Mouse (Mus musculus) embryonic stem cell, embryonic (primary cell): ENCODE results near the gene Midn.

Experiments
- CTCF ChIA-PET, 4 experiments: fragments of 300-600 bp in 2 of 4; fragments of 350-600 bp in 2 of 4; sonication (Branson Sonifier 250); formaldehyde crosslinking; loops; one replicate each; lab custom pipeline; 2022; ENCODE audit warnings: inconsistent platforms in 2 of 4; lab: Charles Lee
- POLR2A ChIA-PET, 4 experiments: fragments of 300-600 bp in 2 of 4; fragments of 350-600 bp in 2 of 4; sonication (Branson Sonifier 250); formaldehyde crosslinking; loops; one replicate each; lab custom pipeline; 2022; ENCODE audit warnings: antibody characterized with exemption in 4 of 4, inconsistent platforms in 1 of 4; lab: Charles Lee

Gene Midn

DNA sequence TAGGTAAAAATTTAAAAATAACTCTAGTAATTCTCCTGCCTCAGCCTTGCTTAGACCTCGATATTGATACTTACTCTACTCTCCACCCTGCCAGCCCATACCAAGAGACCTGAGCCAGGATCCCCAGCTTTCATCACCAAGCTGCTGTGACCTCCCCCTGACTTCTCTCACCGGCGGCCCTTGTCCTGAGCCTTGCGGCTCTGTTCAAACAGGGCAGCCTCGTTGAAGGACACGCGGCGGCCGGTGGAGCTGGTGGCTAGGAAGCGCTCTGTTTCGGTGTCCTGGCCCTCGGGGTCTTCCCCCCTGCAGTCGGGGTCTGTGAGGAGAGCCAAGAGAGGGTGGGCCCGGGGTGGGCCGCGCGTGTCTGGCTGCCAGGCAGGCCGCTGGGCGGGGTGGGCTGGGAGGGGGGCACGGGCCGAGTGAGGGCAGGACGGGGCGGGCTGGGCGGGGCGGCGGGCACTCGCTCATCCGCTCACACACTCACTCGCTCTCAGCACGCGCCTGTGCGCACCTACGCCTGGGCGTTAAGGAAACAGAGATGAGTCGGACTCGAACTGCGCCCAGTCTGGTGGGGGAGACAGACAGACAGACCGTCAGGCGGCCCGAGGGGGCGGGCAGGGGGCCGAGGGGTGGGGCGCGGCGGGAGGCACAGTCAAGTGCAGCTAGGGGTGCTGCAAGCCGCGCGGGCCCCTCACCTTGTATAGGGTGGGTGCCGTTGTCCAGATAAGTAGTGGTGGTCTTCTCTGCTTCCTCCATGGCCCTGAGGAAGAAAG, 11.7 kb upstream of the Midn start:
- ChIA-PET POLR2A (interaction anchor here in 3 of 4 experiments (0.6 to 2.4 kb wide), 18 partner anchors 8 to 568 kb away, joined by 3 to 10 read pairs (median 4); partner anchors contain the start of gene Stk11 (in 2 of the 3)), CTCF (interaction anchor here in 2 of 4 experiments (0.6 to 1.7 kb wide), 2 partner anchors 12 to 176 kb away, joined by 5 to 8 read pairs; partner anchors contain the start of genes Midn (in 1 of the 2) and Wdr18 (in 1 of the 2))

DNA sequence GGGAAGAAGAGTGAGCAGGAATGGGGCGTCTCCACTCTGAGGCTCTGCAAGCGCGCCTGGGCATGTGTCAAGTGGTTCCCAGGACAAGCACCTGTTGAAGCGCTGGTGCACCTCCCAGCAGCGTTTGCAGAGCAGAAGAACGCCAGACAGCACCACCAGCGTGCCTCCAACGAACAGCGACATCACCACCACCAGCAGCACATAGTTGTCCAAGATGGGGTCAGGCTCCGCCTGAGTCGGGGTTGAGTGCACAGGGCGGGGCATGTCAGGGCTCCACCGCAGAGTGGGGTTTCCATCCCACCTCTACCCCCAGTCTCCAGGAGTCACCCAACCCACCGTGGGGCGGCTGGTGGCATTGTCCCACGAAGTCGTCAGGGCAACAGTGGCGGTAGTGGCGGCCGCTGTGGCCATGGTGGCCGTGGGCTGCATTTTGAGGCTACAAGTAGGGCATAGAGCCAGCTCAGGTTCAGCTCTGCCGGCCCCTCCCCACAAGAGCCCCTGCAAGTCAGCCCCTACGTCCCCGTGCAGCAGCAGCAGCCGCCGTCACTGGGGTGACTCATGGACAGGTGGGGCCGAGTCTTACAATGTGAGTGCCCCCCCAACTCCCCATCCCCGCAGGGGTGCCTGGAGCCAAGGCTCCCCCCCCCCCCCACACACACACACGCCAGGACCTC, 11.0 kb upstream of the Midn start:
- CTCF ChIA-PET, result no interaction called here
- POLR2A ChIA-PET, result interaction anchor here in 2 of 4 experiments (1.0 to 2.4 kb wide), 7 partner anchors 9 to 123 kb away, joined by 3 to 10 read pairs (median 3); partner anchors contain the start of gene Stk11 (in 2 of the 2)

DNA sequence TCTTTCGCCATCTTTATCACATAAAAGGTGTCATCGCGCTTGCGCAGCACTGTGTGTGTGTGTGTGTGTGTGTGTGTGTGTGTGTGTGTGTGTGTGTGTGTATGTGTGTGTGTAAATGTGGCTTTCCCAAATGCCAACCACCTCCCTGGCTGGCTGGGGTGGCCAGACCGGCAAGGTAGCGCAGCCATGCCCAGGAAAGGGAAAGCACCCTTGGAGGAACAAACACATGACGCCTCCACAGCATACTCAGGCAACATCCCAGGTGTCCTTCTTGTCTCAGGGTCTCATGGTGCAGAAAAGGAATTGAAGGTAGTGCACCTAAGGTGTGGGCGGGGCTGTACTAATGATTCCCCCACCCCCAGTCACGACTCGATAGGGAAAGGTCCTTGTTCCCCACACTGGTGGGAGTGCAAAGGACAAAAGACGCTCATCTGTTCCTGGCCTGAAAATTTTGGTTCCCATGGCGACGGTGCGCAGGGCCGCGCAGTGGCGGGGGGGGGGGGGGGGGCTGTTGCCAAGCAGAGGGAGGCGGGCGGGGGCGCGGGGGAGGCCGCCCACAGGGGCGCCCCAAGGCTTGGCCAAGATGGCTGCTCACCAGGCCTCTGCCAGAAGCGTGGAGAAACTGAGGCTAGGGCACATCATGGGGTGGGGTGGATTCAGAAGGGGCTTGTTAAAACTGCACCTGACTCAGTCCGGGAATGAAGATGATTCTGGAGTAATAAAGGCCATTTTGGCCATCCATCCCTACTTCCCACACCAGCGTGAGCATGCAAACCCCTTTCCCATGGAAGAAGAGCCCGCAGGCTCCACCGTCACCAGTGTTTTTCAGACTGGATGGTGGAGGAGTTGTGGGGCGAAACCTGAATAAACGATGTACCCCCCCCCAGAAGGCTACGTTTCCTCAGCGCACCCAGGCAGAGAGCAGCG, 10.2 kb upstream of the Midn start:
- POLR2A ChIA-PET, result interaction anchor here in 1 of 4 experiments (1.4 kb wide), 1 partner anchor 22 kb away, joined by 3 read pairs; the partner anchor contains the start of gene Stk11
- CTCF ChIA-PET, result no interaction called here

DNA sequence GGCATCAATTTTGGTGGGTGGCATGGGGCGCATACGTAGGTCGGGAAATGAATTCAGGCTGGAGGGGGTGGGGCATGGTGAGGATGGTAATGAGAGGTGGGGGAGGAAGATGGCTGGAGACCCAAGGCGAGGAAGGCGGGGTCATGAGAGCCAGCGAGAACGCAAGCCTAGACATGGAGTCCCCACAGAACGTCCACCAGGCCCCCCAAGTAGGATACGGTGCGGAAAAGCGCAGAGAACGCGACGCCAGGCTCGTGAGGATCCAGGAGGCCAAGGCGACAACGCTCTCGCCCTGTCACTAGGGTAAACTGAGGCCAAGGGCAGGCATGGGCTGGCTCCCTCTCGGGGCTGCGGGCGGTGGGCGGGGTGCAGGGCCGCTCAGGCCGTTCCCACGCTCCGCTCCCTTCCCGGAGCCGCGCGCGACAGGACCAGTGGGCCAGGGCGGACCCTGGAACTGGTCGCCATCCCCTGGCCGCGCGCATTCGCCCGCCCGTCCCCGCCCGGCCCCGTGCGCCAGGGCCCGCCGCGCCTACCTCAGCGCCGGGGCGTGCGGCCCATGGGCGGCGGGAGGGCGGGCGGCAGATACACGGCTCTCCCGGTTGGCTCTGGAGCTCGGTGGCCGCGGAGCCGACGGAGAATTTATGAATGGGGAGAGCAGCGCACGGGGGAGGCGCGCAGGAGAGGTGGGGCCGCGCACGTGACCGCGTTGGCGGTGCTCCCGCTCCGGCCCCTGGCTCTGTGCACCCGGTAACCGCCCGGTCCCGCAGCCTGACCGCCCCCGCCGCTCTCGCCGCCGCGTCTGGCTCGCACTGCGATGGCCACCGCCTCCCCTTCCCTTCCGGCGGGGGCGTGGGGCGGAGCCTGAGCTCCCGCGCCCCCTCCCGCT, 9.3 kb upstream of the Midn start, which contains the start of gene Atp5d:
Gene Atp5d (plus strand): TSS at position 80 of the 886 bp plus-strand sequence.
- ChIA-PET POLR2A (interaction anchor here in 3 of 4 experiments (0.6 to 3.2 kb wide), 47 partner anchors 8 to 1215 kb away, joined by 3 to 60 read pairs (median 4); partner anchors contain the start of genes Wdr18 (in 3 of the 3), Rps15 (in 1 of the 3), Stk11 (in 1 of the 3) and Tmem259 (in 1 of the 3)), CTCF (interaction anchor here in 2 of 4 experiments (0.6 to 2.6 kb wide), 5 partner anchors 10 to 155 kb away, joined by 3 to 11 read pairs (median 3); partner anchors contain the start of genes Cirbp (in 1 of the 2), Midn (in 1 of the 2) and Tmem259 (in 1 of the 2))

DNA sequence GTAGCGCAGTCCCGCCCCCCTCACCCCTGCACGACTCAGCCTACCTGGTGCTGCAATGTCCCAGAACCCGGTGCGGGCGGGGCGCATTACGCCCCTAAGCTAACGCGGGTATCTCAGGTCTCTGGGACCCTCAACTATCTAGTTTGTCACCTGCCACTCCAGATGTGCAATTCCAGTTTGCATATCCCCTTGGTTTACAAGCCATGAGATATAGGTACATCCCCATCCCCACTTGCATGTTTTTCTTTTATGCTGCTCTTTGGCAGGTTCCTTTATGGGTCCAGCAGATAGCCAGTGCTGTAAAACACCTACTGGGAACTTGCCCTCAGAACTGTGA, 8.7 kb upstream of the Midn start:
- CTCF ChIA-PET, result interaction anchor here in 2 of 4 experiments (0.6 to 2.6 kb wide), 5 partner anchors 9 to 155 kb away, joined by 3 to 11 read pairs (median 3); partner anchors contain the start of genes Cirbp (in 1 of the 2), Midn (in 1 of the 2) and Tmem259 (in 1 of the 2)
- POLR2A ChIA-PET, result interaction anchor here in 3 of 4 experiments (0.6 to 3.2 kb wide), 47 partner anchors 9 to 1214 kb away, joined by 3 to 60 read pairs (median 4); partner anchors contain the start of genes Wdr18 (in 3 of the 3), Rps15 (in 1 of the 3), Stk11 (in 1 of the 3) and Tmem259 (in 1 of the 3)

DNA sequence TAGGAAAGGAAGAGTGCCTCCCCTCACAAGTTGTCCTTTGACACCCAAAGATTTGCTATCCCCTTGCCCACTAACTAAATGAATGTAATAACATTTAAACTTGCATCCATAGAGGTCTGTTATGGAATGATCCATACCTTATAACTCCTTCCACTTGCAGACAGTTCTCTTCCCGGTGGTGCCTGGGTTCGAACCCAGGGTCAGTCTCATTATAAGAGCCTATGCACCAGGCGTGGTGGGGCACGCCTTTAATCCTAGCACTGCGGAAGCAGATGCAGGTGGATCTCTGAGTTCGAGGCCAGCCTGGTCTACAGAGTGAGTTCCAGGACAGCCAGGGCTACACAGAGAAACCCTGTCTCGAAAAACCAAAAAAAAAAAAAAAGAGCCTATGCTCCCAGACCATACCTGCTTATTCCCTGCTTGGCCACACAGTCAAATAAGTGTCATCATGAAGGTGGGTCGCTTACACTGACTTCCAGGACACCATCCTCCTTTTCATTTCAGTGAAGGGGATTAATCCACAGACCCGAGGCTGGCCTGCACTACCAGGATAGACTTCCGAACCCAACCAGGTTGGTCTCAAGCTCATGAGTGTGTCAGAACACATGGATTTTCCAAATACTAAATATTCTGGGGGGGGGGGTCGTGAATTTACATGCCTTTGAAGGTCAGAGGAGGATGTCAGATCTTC, 8.0 kb upstream of the Midn start:
- POLR2A ChIA-PET, result interaction anchor here (0.6 to 4.5 kb wide), 52 partner anchors 9 to 1213 kb away, joined by 3 to 60 read pairs (median 5); partner anchors contain the start of genes Cirbp (in 2 of the 4), Tmem259 (in 2 of the 4), Wdr18 (in 2 of the 4) and Arid3a (in 1 of the 4)
- CTCF ChIA-PET, result interaction anchor here (0.5 to 2.8 kb wide), 16 partner anchors 8 to 316 kb away, joined by 3 to 13 read pairs (median 4); partner anchors contain the start of genes Cirbp (in 1 of the 4), Grin3b (in 1 of the 4), Midn (in 1 of the 4) and Mum1 (in 1 of the 4)

DNA sequence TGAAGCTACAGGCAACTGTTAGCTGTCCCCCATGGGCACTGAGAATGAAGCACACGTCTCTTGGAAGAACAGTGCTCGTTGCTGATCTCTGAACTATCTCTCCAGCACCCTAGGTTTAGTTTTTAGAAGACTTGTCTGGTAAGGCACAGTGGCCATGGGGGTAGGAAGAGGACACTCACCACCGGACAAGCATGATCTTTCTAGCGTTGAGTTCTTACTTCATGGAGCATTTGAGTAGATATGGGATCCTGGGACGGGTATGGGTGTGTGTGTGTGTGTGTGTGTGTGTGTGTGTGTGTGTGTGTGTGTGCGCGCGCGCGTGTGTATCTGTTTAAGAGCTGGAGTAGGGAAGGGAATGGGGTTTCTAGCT, 7.4 kb upstream of the Midn start, which contains the start of gene Cbarp:
Gene Cbarp (minus strand): TSS at position 170 of the 370 bp plus-strand sequence.
- POLR2A ChIA-PET, result interaction anchor here (0.5 to 4.5 kb wide), 48 partner anchors 8 to 300 kb away, joined by 3 to 60 read pairs (median 4); partner anchors contain the start of genes Cirbp (in 2 of the 4), Tmem259 (in 2 of the 4), Arid3a (in 1 of the 4) and Ndufs7 (in 1 of the 4)
- CTCF ChIA-PET, result interaction anchor here (0.6 to 2.8 kb wide), 18 partner anchors 24 to 316 kb away, joined by 3 to 13 read pairs (median 4); partner anchors contain the start of genes Tmem259 (in 2 of the 4), Dazap1 (in 1 of the 4), Gamt (in 1 of the 4) and Mum1 (in 1 of the 4)

DNA sequence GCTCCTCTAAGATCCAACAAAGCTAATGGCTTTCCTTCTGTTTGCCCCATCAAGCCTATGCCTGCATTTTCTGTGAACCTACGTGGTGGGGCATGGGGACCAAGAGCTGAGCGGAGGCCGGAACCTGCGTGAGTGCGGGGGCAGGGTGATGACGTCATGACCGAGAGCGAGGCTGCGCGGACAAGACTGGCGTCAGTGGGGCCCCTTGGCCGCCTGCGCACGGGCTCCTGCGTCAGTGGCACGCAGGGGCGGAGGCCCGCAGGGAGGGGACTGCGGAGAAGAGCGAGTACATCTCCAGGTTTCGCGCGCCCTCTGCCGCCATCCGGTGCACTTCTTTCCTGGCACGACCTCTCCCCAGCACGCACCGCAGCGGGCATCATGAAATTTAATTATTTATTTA, 6.8 kb upstream of the Midn start:
- ChIA-PET CTCF (interaction anchor here (0.6 to 2.8 kb wide), 18 partner anchors 23 to 361 kb away, joined by 3 to 13 read pairs (median 4); partner anchors contain the start of genes Tmem259 (in 2 of the 4), Wdr18 (in 2 of the 4), Dazap1 (in 1 of the 4) and Gamt (in 1 of the 4)), POLR2A (interaction anchor here (0.5 to 4.5 kb wide), 43 partner anchors 9 to 300 kb away, joined by 3 to 60 read pairs (median 4); partner anchors contain the start of genes Cirbp (in 2 of the 4), Tmem259 (in 2 of the 4), Arid3a (in 1 of the 4) and Ndufs7 (in 1 of the 4))

DNA sequence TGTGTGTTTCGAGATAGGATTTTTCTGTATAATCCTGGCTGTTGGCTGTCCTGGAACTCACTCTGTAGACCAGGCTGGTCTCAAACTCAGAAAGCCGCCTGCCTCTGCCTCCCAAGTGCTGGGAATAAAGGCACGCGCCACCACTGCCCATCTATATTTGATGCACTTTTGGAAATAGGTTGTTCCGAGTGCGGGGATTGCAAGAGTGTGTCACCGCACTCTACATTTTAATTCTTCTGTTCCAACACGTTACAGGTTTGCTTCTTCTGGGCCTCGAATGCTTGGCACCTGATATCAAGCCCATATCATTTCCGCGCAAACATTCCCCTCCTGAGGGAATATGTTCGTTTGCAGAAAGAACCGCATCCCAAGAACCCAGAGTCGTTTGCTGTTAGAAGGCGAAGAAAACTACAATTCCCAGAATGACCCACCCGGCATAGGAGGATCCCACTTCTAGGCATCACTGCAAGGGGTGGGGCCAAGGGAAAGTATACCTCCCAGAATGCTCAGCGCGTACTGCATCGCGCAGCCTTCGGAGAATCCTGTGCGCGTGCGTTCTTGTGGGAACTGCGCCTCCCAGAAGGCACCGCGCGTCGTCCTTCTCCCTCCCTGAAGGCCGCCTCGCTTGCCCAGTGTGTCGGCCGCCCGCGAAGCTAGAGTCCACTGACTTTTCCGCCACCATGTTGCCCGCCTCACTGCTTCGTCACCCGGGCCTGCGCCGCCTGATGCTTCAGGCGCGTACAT, 6.1 kb upstream of the Midn start:
- CTCF ChIA-PET, result interaction anchor here (0.7 to 2.8 kb wide), 15 partner anchors 23 to 1213 kb away, joined by 3 to 13 read pairs (median 6); partner anchors contain the start of genes Tmem259 (in 2 of the 4), Wdr18 (in 2 of the 4), Cirbp (in 1 of the 4) and Mum1 (in 1 of the 4)
- POLR2A ChIA-PET, result interaction anchor here (0.9 to 8.7 kb wide), 35 partner anchors 9 to 301 kb away, joined by 3 to 161 read pairs (median 5); partner anchors contain the start of genes Cirbp (in 2 of the 4), 1600002K03Rik (in 1 of the 4), Dazap1 (in 1 of the 4) and Gamt (in 1 of the 4)

DNA sequence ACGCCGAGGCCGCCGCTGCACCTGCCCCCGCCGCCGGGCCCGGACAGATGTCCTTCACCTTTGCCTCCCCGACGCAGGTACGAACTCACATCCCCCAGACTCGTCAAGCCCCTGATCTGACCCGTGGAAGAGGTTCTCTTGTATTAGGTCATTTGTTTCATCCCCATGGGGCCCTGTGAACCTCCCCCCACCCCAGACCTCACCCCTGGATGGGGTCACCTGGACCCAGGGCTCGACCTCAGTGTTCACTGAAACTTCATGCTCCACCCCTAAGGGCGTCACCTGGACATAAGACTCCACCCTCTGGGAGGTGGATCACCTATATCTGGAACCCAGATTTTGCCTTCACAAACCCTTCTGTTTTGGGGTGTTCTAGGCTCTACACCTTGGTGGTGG, 5.5 kb upstream of the Midn start:
- ChIA-PET POLR2A (interaction anchor here (0.6 to 8.7 kb wide), 18 partner anchors 8 to 283 kb away, joined by 3 to 161 read pairs (median 3); partner anchors contain the start of genes 1600002K03Rik (in 2 of the 4), Cirbp (in 2 of the 4), Gamt (in 2 of the 4) and Dazap1 (in 1 of the 4)), CTCF (interaction anchor here (0.6 to 2.8 kb wide), 11 partner anchors 16 to 1212 kb away, joined by 3 to 13 read pairs (median 6); partner anchors contain the start of genes Cirbp (in 1 of the 4) and Wdr18 (in 1 of the 4))

DNA sequence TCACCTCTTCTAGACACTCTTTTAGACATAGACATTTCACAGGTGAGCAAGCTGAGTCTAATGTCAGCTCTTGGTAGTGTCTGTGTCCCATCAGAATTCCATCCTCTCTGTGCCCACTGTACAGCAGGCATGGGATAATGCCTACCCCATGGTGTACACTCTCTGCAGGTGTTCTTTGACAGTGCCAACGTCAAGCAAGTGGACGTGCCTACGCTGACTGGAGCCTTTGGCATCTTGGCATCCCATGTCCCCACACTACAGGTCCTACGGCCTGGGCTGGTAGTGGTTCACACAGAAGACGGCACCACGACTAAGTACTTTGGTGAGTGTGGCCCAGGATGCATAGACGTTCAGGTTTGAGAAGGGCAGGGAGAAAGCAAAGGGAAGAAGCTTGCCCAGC, 4.4 kb upstream of the Midn start:
- POLR2A ChIA-PET, result interaction anchor here in 3 of 4 experiments (0.7 to 8.7 kb wide), 18 partner anchors 10 to 257 kb away, joined by 3 to 161 read pairs (median 5); partner anchors contain the start of genes 1600002K03Rik (in 2 of the 3) and Cirbp (in 2 of the 3)
- CTCF ChIA-PET, result interaction anchor here in 3 of 4 experiments (0.9 to 1.6 kb wide), 7 partner anchors 15 to 230 kb away, joined by 3 to 10 read pairs (median 5); partner anchors contain the start of genes Cirbp (in 2 of the 3) and Wdr18 (in 1 of the 3)

DNA sequence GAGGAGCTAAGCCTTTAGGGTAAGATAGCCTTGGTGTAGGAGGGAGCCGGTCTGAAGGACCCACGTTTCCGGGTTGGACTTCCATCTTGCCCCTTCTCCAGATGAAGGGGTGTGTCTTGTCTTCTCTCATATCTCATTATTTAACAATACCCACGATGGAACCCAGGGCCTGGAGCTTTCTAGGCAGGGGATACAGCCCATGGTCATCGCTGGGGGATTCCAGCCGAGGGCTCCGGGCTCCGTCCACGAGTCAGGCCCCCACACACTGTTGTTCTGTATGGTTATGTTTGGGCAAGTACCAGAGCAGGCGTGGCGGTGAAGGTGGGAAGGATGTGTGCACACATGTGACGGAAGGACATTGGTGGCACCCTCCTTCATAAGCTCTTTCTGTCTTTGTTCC, 3.9 kb upstream of the Midn start:
- ChIA-PET CTCF (interaction anchor here in 3 of 4 experiments (0.7 to 1.6 kb wide), 4 partner anchors 15 to 159 kb away, joined by 3 to 8 read pairs (median 4); partner anchors contain the start of gene Cirbp (in 1 of the 3)), POLR2A (interaction anchor here in 3 of 4 experiments (0.9 to 8.7 kb wide), 13 partner anchors 10 to 257 kb away, joined by 3 to 161 read pairs (median 6); partner anchors contain the start of genes 1600002K03Rik (in 2 of the 3) and Cirbp (in 1 of the 3))
